Mouse (Mus musculus): ENCODE results near the gene Ext2. TPM values are rescaled to one million over a fixed set of nuclear protein-coding genes. Genes with fewer than 3 reads are reported as not detected.

Gene Ext2
- polyA plus RNA-seq, 1 experiment from 2014 or later = 78.6 TPM

DNA sequence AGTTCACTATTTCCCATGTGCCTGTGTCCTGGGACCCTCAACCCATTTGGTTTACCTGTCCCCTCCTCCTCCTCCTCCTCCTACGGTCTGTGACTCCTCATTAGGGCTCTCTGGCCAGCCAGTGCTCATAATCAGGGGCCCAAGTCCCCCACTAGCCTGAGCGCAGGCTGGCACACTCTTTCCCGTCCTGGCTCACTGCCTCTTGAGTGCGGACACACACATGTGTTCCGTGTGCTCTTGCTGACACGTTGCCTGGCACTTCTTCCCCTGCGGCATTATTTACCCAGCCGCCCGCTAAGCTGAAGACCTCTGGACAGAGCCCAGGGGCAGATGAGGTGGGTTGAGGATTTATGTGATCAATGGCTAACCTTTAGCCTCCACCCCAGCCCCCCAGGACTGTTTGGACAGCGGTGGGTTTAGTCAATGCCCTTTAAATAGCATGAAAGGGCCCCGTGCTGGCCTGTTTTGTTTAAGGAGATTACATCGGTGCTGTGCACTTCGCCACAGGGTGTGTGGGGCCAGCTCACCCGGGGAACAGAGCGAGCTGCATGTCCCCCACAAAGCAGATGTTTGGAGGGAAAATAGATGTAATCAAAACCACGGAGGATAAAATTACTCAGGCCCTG is 160.0 kb downstream of the Ext2 start:
- Histone ChIP-seq H3K4me1 (replicated peaks; ENCODE audit: control insufficient read depth, insufficient read depth, low read length) (peaks cover 6% of the 10 kb centered on the region; the same call in 1 of the 2 replicates), H3K27ac (ENCODE audit: low read depth, low read length) (no peak overlapping the region), H3K27me3 (ENCODE audit: control insufficient read depth, insufficient read depth, low read length) (peaks cover 35% of the 10 kb centered on the region), H3K4me2 (ENCODE audit: low read depth, low read length, severe bottlenecking) (no peak overlapping the region), H3K9ac (ENCODE audit: low read length) (peak overlapping the region; percentile 10; the same call in 1 of the 2 replicates), H3K4me3 (ENCODE audit: low read depth, low read length) (no peak overlapping the region), H3K9me3 (ENCODE audit: control insufficient read depth, low read length) (no peaks in the 10 kb centered on the region), H3K36me3 (ENCODE audit: control insufficient read depth, insufficient read depth, low read length) (no peaks in the 10 kb centered on the region)
- 6% methylated on average over 16 of the region's 16 CpGs for WGBS
- DNase-seq (ENCODE audit: low spot score) (no peak), ATAC-seq (replicated peaks; ENCODE audit: low FRiP score) (0 out of 2 replicates have a peak, but pooled peaks have one; percentile 27)

DNA sequence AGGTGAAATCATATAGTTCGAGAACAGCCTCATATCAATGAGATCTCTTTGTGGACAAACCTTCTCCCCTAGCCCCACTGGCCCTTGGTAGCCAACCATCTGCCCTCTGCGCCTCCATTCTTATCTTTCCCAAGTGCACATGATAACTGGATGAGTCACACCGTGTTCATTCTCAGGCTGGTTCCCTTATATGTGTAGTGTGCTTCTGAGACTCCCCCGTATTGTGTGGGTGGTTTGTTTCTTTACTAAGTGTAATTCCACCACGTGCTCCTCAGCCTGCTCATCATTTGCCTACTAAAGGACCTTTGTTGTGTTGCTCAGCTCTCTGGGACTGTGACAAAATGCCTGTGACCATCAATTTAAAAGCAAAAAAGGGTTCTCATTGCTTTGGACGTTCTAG is 161.3 kb downstream of the Ext2 start:
- H3K36me3 ChIP-seq (ENCODE audit: control insufficient read depth, insufficient read depth, low read length) = no peaks in the 10 kb centered on the region
- no peak for DNase-seq (ENCODE audit: low spot score)
- no peaks in the 10 kb centered on the region for H3K9me3 ChIP-seq (ENCODE audit: control insufficient read depth, low read length)
- H3K4me2 ChIP-seq (ENCODE audit: low read depth, low read length, severe bottlenecking) = no peak overlapping the region
- 84% methylated on average over 6 of the region's 6 CpGs for WGBS
- H3K9ac ChIP-seq (ENCODE audit: low read length) = no peak overlapping the region
- H3K27ac ChIP-seq (ENCODE audit: low read depth, low read length) = no peak overlapping the region
- H3K27me3 ChIP-seq (ENCODE audit: control insufficient read depth, insufficient read depth, low read length) = peaks cover 35% of the 10 kb centered on the region
- no peak for ATAC-seq (replicated peaks; ENCODE audit: low FRiP score)
- H3K4me3 ChIP-seq (ENCODE audit: low read depth, low read length) = no peak overlapping the region
- H3K4me1 ChIP-seq (replicated peaks; ENCODE audit: control insufficient read depth, insufficient read depth, low read length) = peaks cover 6% of the 10 kb centered on the region; the same call in 1 of the 2 replicates

DNA sequence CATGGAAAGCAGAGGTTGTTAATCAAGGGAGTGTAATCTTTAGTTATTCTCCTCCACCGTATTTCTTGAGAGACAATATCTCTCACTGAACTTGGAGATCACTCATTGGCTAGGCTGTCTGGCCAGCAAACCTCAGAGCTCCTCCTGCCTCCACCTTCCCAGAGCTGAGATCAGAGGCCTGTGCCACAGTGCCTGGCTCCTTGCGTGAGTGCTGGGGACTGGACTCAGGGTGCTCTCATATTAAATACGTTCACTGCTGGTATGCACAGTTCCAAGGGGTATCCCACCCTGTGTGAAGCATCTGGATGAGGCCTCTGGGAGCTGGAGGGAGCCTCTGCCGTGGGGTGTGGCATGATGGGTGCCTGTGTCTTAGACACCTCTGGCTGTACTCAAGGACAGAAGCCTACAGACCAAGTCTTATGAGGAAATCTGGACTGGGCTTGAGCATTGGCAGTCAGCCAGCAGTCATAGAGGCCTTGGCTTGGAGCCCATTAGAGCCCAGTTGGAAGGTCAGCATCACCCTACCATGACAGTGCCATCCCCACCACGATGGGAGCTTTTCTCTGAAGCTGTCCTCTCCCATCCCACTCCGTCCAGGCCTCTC is 162.6 kb downstream of the Ext2 start:
- Histone ChIP-seq H3K36me3 (ENCODE audit: control insufficient read depth, insufficient read depth, low read length) (no peaks in the 10 kb centered on the region), H3K27me3 (ENCODE audit: control insufficient read depth, insufficient read depth, low read length) (peaks cover 35% of the 10 kb centered on the region), H3K4me3 (ENCODE audit: low read depth, low read length) (no peak overlapping the region), H3K4me2 (ENCODE audit: low read depth, low read length, severe bottlenecking) (no peak overlapping the region), H3K4me1 (replicated peaks; ENCODE audit: control insufficient read depth, insufficient read depth, low read length) (peaks cover 6% of the 10 kb centered on the region; the same call in 1 of the 2 replicates), H3K9ac (ENCODE audit: low read length) (no peak overlapping the region), H3K9me3 (ENCODE audit: control insufficient read depth, low read length) (no peaks in the 10 kb centered on the region), H3K27ac (ENCODE audit: low read depth, low read length) (no peak overlapping the region)
- 84% methylated on average over 6 of the region's 6 CpGs for WGBS
- DNase-seq (ENCODE audit: low spot score) (no peak), ATAC-seq (replicated peaks; ENCODE audit: low FRiP score) (no peak)

GRCm38 (mm10) chr2:93659004-93659403 is 163.4 kb downstream of the Ext2 start:
- H3K4me1 ChIP-seq (replicated peaks; ENCODE audit: control insufficient read depth, insufficient read depth, low read length) = peaks cover 6% of the 10 kb centered on the region; the same call in 1 of the 2 replicates

DNA sequence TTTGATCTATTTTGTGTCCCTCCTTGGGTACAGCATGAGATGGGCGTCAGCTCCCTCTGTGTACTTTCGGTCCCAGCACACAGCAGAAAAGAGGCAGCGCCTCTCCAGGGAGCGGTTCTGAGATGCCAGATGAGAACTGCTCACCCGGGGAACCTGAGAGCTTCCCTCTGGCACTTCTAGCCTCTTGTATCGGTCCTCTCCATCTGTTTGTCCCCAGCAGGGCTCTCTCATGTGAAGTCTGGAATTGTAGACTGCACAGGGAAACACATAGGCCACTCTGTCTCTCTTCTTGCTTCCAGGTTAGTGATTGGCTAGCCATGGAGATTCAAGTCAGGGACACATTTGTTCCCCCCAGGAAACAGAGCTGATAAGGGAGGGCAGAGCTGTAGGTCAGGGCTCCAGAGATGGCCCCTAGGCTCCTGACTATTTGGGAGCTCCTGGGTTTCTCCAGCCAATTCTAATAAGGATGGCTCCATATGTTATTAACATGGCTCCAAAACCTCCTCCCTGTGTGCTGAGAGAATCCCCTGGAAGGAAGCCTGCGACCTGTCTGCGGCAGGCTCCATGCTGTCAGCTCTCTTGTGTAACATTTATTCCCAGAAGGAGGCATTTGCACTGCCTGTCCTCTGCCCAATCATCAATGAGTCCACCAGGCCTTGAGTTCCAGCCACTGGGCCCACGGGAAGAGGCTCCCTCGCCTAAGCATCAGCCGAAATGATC is 167.9 kb downstream of the Ext2 start:
- peaks cover 15% of the 10 kb centered on the region for H3K27me3 ChIP-seq (ENCODE audit: control insufficient read depth, insufficient read depth, low read length)
- H3K4me1 ChIP-seq (replicated peaks; ENCODE audit: control insufficient read depth, insufficient read depth, low read length) = no peaks in the 10 kb centered on the region
- DNase-seq (ENCODE audit: low spot score) (no peak), ATAC-seq (replicated peaks; ENCODE audit: low FRiP score) (no peak)
- WGBS = 76% methylated on average over 11 of the region's 11 CpGs
- no peaks in the 10 kb centered on the region for H3K36me3 ChIP-seq (ENCODE audit: control insufficient read depth, insufficient read depth, low read length)
- H3K9me3 ChIP-seq (ENCODE audit: control insufficient read depth, low read length) = no peaks in the 10 kb centered on the region
- no peak overlapping the region for H3K4me3 ChIP-seq (ENCODE audit: low read depth, low read length)
- H3K9ac ChIP-seq (ENCODE audit: low read length) = no peak overlapping the region
- no peak overlapping the region for H3K27ac ChIP-seq (ENCODE audit: low read depth, low read length)
- H3K4me2 ChIP-seq (ENCODE audit: low read depth, low read length, severe bottlenecking) = no peak overlapping the region

More at GRCm38 (mm10) chr2:93659004-93659403, 163.4 kb downstream of the Ext2 start:
- 36% methylated on average over 3 of the region's 3 CpGs for WGBS
- no peak overlapping the region for H3K27ac ChIP-seq (ENCODE audit: low read depth, low read length)
- H3K4me2 ChIP-seq (ENCODE audit: low read depth, low read length, severe bottlenecking) = no peak overlapping the region
- H3K27me3 ChIP-seq (ENCODE audit: control insufficient read depth, insufficient read depth, low read length) = peaks cover 32% of the 10 kb centered on the region
- DNase-seq (ENCODE audit: low spot score) (no peak), ATAC-seq (replicated peaks; ENCODE audit: low FRiP score) (no peak)
- H3K4me3 ChIP-seq (ENCODE audit: low read depth, low read length) = no peak overlapping the region
- H3K9me3 ChIP-seq (ENCODE audit: control insufficient read depth, low read length) = no peaks in the 10 kb centered on the region
- no peak overlapping the region for H3K9ac ChIP-seq (ENCODE audit: low read length)
- H3K36me3 ChIP-seq (ENCODE audit: control insufficient read depth, insufficient read depth, low read length) = no peaks in the 10 kb centered on the region

GRCm38 (mm10) chr2:93649243-93649870 is 173.0 kb downstream of the Ext2 start:
- peaks cover 63% of the 10 kb centered on the region for H3K27me3 ChIP-seq (ENCODE audit: control insufficient read depth, insufficient read depth, low read length)

DNA sequence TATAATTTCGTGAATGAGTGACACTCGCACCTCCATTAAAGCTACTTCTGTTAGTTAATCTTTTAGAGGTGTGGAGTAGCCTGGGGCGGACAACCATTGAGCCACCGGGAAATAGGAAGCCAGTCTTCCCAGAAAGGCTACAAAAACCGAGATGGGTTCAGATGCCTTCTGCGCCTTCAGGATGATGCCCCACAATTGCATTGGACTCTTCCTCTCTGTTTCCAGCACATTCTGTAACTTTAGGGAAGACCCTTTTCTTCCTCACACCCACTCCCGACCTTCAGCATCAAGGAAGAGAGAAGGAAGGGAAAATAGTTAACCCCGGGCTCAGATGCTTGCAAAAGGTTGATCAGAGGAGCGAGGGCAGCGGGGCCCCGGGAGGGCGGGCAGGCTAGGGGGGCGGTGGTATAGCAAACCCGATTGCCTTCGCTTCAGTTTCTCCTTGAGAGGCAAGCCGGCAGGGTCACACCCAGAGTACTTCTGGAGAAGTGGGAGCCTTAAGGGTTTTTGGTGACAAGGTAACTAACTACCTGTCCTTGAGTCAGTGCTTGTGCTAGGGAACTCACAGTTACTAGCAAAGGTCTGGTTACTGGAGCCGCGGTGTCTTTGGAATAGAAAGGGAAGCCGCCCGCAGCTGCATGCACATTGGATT is 174.3 kb downstream of the Ext2 start:
- H3K36me3 ChIP-seq (ENCODE audit: control insufficient read depth, insufficient read depth, low read length) = no peaks in the 10 kb centered on the region
- ATAC-seq (replicated peaks; ENCODE audit: low FRiP score) = no peak

More at GRCm38 (mm10) chr2:93649243-93649870, 173.0 kb downstream of the Ext2 start:
- Histone ChIP-seq H3K4me2 (ENCODE audit: low read depth, low read length, severe bottlenecking) (0 out of 2 replicates have a peak overlapping the region, but pooled peaks have one; percentile 15), H3K4me1 (replicated peaks; ENCODE audit: control insufficient read depth, insufficient read depth, low read length) (peaks cover 6% of the 10 kb centered on the region; the same call in 1 of the 2 replicates), H3K9ac (ENCODE audit: low read length) (no peak overlapping the region), H3K36me3 (ENCODE audit: control insufficient read depth, insufficient read depth, low read length) (no peaks in the 10 kb centered on the region), H3K27ac (ENCODE audit: low read depth, low read length) (no peak overlapping the region), H3K9me3 (ENCODE audit: control insufficient read depth, low read length) (no peaks in the 10 kb centered on the region), H3K4me3 (ENCODE audit: low read depth, low read length) (no peak overlapping the region)
- DNase-seq (ENCODE audit: low spot score) (no peak), ATAC-seq (replicated peaks; ENCODE audit: low FRiP score) (no peak)
- WGBS = 20% methylated on average over 4 of the region's 4 CpGs

More for the DNA sequence above, 174.3 kb downstream of the Ext2 start:
- WGBS = under 1% methylated on average over 20 of the region's 20 CpGs
- H3K27me3 ChIP-seq (ENCODE audit: control insufficient read depth, insufficient read depth, low read length) = peaks cover 76% of the 10 kb centered on the region
- peak overlapping the region; percentile 22 for H3K4me3 ChIP-seq (ENCODE audit: low read depth, low read length)
- H3K9ac ChIP-seq (ENCODE audit: low read length) = no peak overlapping the region; the same call in 1 of the 2 replicates
- no peaks in the 10 kb centered on the region for H3K9me3 ChIP-seq (ENCODE audit: control insufficient read depth, low read length)
- peaks cover 8% of the 10 kb centered on the region; the same call in 1 of the 2 replicates for H3K4me1 ChIP-seq (replicated peaks; ENCODE audit: control insufficient read depth, insufficient read depth, low read length)
- DNase-seq (ENCODE audit: low spot score) = no peak
- H3K4me2 ChIP-seq (ENCODE audit: low read depth, low read length, severe bottlenecking) = peak overlapping the region; percentile 37; the same call in 1 of the 2 replicates
- 0 out of 2 replicates have a peak overlapping the region, but pooled peaks have one; percentile 12 for H3K27ac ChIP-seq (ENCODE audit: low read depth, low read length)

Data from forebrain, embryonic 11.5 days (tissue).